Mouse (Mus musculus): ENCODE measurements around the gene Trip10.

Gene Trip10

DNA sequence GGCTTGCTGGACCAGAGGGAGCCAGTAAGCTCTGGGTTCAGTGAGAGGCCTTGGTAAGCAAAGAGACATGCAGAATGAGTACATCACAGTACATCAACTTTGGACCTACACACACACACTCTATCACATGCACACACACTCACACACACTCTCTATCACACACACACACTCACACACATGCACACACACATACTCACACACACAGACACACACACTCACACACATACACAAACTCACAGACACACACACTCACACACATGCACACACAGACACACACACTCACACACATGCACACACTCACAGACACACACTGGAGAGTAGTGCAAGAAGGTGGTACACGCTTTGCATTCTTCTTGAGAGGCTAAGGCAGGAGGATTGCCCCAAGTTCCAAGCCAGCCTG is 17.1 kb upstream of the Trip10 start:
- in situ Hi-C loops (cut with MboI; ENCODE audit: low pct_unique_long_range_greater_than_20kb in 1 of 2, low sequenced_read_pairs in 2 of 2, unreplicated experiment in 1 of 2): no loop called here

DNA sequence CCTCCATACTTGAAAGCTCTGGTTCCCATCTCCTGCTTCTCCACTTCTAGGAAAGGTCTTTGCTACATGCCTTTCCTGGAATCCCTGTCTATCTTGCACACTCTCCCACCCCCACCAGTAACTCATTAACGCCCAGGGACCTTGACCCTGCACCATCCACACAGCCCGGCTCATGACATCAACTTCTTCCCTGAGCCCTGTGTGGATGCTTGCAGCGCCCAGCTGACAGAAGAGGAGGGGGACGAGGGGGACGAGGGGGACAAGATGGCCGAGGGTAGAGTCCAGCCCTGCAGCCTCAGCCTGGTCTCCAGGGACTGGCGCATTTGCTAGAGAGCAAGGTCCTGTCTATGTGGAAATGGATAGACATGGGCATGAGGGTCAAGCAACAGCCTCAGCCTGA is 16.2 kb upstream of the Trip10 start:
- in situ Hi-C loops (cut with MboI; ENCODE audit: low pct_unique_long_range_greater_than_20kb in 1 of 2, low sequenced_read_pairs in 2 of 2, unreplicated experiment in 1 of 2): no loop called here

DNA sequence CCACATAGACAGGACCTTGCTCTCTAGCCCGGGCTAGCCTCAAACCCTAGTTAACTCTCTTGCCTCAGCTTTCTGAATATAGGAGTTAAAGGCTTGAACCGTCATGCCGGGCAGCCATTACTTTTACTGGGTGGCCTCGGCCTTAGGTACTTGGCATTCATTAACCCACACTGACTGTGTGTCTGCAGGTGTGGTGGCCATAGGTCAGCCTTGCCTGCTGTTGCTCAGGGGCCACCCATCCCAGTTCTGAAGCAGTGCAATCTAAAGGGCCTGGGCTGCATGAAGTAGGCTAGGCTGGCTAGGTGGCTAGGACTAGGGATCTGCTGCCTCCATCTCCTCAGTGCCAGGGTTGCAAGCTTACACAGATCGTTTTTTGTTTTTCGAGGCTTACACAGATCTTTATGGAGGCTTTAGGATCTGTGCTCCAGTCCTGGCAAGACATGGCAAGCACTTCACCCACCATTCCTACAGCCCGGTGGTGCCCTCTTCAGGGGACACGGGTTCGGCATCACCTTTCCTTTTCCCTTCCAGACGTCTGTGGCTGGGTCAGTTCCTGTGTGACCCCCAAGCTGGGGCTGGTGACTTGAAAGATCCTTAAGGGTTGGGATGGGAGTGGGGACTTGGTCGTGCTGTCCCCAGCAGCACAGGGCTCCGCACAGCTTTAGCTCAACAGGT is 14.9 kb upstream of the Trip10 start:
- in situ Hi-C loops (cut with MboI; ENCODE audit: low pct_unique_long_range_greater_than_20kb in 1 of 2, low sequenced_read_pairs in 2 of 2, unreplicated experiment in 1 of 2): no loop called here

GRCm38 (mm10) chr17:57235803-57236202 is 13.5 kb upstream of the Trip10 start:
- in situ Hi-C loops (cut with MboI; ENCODE audit: low pct_unique_long_range_greater_than_20kb in 1 of 2, low sequenced_read_pairs in 2 of 2, unreplicated experiment in 1 of 2): no loop called here

GRCm38 (mm10) chr17:57237181-57237580 is 12.1 kb upstream of the Trip10 start:
- in situ Hi-C loops (cut with MboI; ENCODE audit: low pct_unique_long_range_greater_than_20kb in 1 of 2, low sequenced_read_pairs in 2 of 2, unreplicated experiment in 1 of 2): no loop called here

DNA sequence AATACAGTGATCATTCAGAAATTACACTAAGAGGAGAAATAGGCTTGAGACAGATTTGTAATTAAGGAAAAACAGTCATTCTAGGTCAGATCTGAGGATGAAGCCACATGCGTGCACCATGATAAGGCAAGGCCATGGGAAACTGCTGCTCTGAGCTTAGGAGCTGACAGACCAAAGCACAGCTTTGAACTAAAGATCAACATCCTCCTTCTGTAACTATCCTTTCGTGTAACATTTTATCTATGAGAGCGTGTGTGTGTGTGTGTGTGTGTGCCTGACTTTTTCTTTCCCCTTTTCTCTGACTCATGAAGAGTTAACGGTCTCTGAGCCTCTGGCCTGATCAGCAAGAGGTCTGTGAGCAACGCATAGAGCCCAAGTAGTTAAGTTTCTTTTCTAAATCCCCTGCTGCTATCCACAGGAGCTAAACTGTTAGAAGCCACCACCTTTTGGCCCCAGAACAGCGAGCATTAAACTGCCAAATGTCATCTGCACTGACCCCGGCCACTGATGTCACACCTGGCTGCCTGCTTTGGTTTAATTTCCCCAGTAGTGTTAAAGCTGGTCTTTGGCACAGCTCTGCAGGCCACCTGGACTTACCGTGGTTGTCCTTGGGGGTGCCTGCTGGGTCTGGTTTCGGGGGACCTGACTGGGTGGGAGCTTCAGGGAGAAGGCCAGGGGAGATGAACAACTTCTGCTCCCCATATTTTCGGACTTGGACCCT is 5.4 kb upstream of the Trip10 start:
- in situ Hi-C loops (cut with MboI; ENCODE audit: low pct_unique_long_range_greater_than_20kb in 1 of 2, low sequenced_read_pairs in 2 of 2, unreplicated experiment in 1 of 2): no loop called here

GRCm38 (mm10) chr17:57245311-57245929 is 3.8 kb upstream of the Trip10 start:
- in situ Hi-C loops (cut with MboI; ENCODE audit: low pct_unique_long_range_greater_than_20kb in 1 of 2, low sequenced_read_pairs in 2 of 2, unreplicated experiment in 1 of 2): no loop called here

GRCm38 (mm10) chr17:57246663-57247392 is 2.4 kb upstream of the Trip10 start:
- in situ Hi-C loops (cut with MboI; ENCODE audit: low pct_unique_long_range_greater_than_20kb in 1 of 2, low sequenced_read_pairs in 2 of 2, unreplicated experiment in 1 of 2): no loop called here

GRCm38 (mm10) chr17:57247393-57248200 is 1.7 kb upstream of the Trip10 start:
- in situ Hi-C loops (cut with MboI; ENCODE audit: low pct_unique_long_range_greater_than_20kb in 1 of 2, low sequenced_read_pairs in 2 of 2, unreplicated experiment in 1 of 2): no loop called here

DNA sequence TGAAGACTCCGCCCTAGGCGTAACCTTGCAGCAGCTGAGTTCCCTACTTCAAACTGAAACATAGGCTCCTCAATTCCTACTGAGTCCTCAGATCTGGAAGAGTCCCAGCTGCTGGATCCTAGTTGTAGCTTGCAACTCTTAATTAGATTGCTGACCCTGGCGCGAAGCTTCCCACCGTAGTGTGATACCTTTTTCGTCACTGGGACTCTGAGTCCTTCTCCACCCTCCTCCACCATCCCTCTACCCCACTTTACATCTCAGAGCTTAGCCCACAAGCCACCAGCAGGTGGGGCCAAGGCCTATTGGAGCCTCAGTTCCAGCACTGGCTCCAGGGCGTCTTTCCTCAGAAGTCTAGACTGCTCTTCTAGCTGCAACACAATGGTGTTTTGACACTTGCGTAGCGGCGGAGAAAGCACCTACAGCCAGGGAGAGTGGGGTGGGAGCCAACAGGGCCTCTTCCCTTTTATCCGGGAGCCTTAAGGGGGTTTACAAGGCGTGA is 1.0 kb upstream of the Trip10 start, which contains the start of gene Gpr108:
Gene Gpr108, minus strand, starts transcription at position 246 of the 499 bp plus-strand sequence.
- in situ Hi-C loops (cut with MboI; ENCODE audit: low pct_unique_long_range_greater_than_20kb in 1 of 2, low sequenced_read_pairs in 2 of 2, unreplicated experiment in 1 of 2): no loop called here

- in situ Hi-C loops (cut with MboI; ENCODE audit: low pct_unique_long_range_greater_than_20kb in 1 of 2, low sequenced_read_pairs in 2 of 2, unreplicated experiment in 1 of 2): no loop called here
Measured at GRCm38 (mm10) chr17:57248771-57249170, 484 bp upstream of the Trip10 start.

- in situ Hi-C loops (cut with MboI; ENCODE audit: low pct_unique_long_range_greater_than_20kb in 1 of 2, low sequenced_read_pairs in 2 of 2, unreplicated experiment in 1 of 2): no loop called here
Measured at GRCm38 (mm10) chr17:57250461-57251160, 1.4 kb downstream of the Trip10 start.

- in situ Hi-C loops (cut with MboI; ENCODE audit: low pct_unique_long_range_greater_than_20kb in 1 of 2, low sequenced_read_pairs in 2 of 2, unreplicated experiment in 1 of 2): no loop called here
Measured at GRCm38 (mm10) chr17:57251431-57251830, 2.2 kb downstream of the Trip10 start.

DNA sequence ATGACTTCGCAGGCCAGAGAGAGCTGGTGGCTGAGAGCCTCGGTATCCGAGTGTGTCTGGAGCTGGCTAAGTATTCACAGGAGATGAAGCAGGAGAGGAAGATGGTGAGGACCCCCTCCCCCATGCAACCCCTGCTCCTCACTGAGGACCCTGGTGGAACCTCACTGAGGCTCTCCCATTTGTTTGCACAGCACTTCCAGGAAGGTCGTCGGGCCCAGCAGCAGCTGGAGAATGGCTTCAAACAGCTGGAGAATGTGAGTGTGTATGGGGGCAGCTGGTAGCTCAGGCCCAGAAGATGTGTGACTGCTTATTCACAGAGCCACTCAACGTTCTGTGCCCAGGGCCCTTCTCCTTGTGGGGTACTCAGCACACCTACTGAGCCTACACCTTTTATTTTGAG is 4.1 kb downstream of the Trip10 start:
- in situ Hi-C loops (cut with MboI; ENCODE audit: low pct_unique_long_range_greater_than_20kb in 1 of 2, low sequenced_read_pairs in 2 of 2, unreplicated experiment in 1 of 2): no loop called here

GRCm38 (mm10) chr17:57255354-57255753 is 6.1 kb downstream of the Trip10 start:
- in situ Hi-C loops (cut with MboI; ENCODE audit: low pct_unique_long_range_greater_than_20kb in 1 of 2, low sequenced_read_pairs in 2 of 2, unreplicated experiment in 1 of 2): no loop called here

- in situ Hi-C loops (cut with MboI; ENCODE audit: low pct_unique_long_range_greater_than_20kb in 1 of 2, low sequenced_read_pairs in 2 of 2, unreplicated experiment in 1 of 2): no loop called here
Measured at GRCm38 (mm10) chr17:57256921-57257485, 7.7 kb downstream of the Trip10 start.

DNA sequence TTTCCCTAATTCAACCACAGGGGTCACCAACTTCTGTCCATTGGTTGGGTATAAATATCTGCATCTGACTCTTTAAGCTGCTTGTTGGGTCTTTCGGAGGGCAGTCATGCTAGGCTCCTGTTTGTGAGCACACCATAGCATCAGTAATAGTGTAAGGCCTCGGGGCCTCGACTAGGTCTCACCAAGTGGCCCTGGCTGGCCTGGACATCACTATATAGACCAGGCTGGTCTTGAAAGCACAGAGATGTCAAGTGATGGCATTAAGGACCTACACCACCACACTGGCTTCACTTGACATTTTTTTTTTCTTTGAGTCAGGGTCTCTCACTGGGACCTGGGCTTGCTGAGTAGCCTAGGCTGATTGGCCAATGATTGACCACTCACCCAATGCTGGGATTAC is 8.9 kb downstream of the Trip10 start:
- in situ Hi-C loops (cut with MboI; ENCODE audit: low pct_unique_long_range_greater_than_20kb in 1 of 2, low sequenced_read_pairs in 2 of 2, unreplicated experiment in 1 of 2): no loop called here
